Mouse (Mus musculus) olfactory bulb, adult 2 months (tissue): ENCODE results near the gene Ern1. TPM values are rescaled to one million over a fixed set of nuclear protein-coding genes. Genes with fewer than 3 reads are reported as not detected.
"Not testable (repeated sequence)": the region's sequence is repeated elsewhere in the genome, so short reads cannot be mapped to it uniquely, and the experiment has no call there.

Experiments used
- H3K27ac ChIP-seq: fragments of 200-500 bp; 2 replicates; pipeline ENCODE4 v1.5.1; 2012; ENCODE audit warnings: low read depth, low read length; ENCODE audit not compliant: insufficient read depth
- H3K4me1 ChIP-seq: fragments of 200-500 bp; 2 replicates; pipeline ENCODE4 v1.6.1; 2012; ENCODE audit warnings: low read length; ENCODE audit not compliant: control insufficient read depth, insufficient read depth
- H3K4me3 ChIP-seq: fragments of 200-500 bp; 2 replicates; pipeline ENCODE4 v1.5.1; 2012; ENCODE audit warnings: mild to moderate bottlenecking, low read depth, low read length, moderate library complexity; ENCODE audit not compliant: insufficient read depth
- CTCF ChIP-seq: fragments of 200-500 bp; IDR thresholded peaks from 2 replicates; pipeline ENCODE4 v1.5.1; 2012; ENCODE audit warnings: low read depth, mild to moderate bottlenecking, low read length, moderate library complexity; ENCODE audit not compliant: insufficient read depth
- POLR2A ChIP-seq: fragments of 200-500 bp; IDR thresholded peaks from 2 replicates; pipeline ENCODE4 v1.6.1; 2012; ENCODE audit warnings: mild to moderate bottlenecking, low read depth, low read length, moderate library complexity; ENCODE audit not compliant: insufficient read depth
- WGBS: fragments of 180-500 bp; shearing (Covaris S2); methylation state at CpG from one replicate; pipeline ENCODE4 v1.1.7; 2018; 5-methylcytosine and 5-hydroxymethylcytosine counted together
- polyA plus RNA-seq: library from polyadenylated mRNA; stranded (reverse); fragments of >200 nt; gene quantifications from 2 replicates; pipeline ENCODE4 v1.2.4, GENCODE M21; 2012; ENCODE audit warnings: low replicate concordance; ENCODE audit not compliant: missing spikeins, insufficient read depth, insufficient read length

The Ern1 gene
- polyA plus RNA-seq, 1 experiment, result not detected

DNA sequence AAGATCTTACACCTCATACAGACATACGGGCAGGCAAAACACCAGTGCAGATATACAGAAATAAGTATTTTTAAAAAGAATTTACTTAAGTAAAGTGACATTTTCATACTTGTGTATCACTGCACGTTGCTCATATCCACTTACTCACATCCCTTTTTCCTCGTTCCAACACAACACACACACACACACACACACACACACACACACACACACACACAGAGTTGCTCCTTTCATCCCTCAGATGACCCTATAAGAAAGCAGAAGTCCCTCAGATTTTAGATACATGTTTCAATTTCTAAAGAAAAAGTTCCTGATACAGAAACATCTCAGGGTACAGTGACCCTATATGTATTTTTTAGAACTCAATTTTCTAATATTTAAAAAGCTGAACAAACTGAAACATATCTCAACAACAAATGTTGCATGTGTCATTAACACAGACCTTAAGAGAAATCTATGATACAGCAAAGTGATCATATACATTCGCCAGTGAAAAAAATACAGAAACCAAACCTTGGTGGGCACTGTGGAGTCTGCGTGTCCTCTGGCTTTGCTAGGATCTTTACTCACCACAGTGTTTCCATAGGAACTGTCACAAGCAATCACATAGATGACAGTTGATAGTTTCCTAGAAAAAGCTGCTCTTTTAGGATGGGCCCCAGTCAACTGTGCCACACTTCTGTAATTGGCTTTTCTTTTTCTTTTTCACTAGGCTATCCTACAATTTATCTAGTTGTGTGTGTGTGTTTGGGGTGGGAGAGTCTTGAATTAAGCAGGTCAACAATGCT is 26.3 kb downstream of the Ern1 start:
- 90% methylated on average over 5 of the region's 5 CpGs for WGBS
- TF ChIP-seq CTCF (no peak), POLR2A (no peak)
- no peaks in the 10 kb centered on the region for H3K4me1 ChIP-seq
- no peak overlapping the region for H3K27ac ChIP-seq
- no peak overlapping the region for H3K4me3 ChIP-seq

DNA sequence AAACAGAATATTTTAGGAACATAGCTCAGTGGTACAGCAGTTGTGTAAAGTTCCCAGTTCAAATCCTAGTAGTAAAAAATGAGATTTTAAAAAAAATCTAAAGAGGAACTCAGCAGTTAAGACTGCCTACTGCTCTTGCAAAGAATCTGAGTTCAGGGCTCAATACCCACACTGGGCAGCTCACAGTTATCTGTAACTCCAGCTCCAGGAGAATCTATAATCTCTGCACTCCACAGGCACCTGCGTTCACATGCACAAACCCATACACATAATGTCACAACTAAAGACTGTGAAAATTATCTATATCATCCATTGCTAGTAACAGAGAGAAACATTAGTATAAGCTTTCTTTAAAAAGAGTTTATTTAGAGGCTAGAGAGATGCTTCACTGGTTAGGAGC is 27.0 kb downstream of the Ern1 start:
- Histone ChIP-seq H3K4me3 (no peak overlapping the region), H3K27ac (no peak overlapping the region), H3K4me1 (no peaks in the 10 kb centered on the region)
- TF ChIP-seq CTCF (no peak), POLR2A (no peak)
- 95% methylated on average over 1 of the region's 1 CpGs for WGBS

DNA sequence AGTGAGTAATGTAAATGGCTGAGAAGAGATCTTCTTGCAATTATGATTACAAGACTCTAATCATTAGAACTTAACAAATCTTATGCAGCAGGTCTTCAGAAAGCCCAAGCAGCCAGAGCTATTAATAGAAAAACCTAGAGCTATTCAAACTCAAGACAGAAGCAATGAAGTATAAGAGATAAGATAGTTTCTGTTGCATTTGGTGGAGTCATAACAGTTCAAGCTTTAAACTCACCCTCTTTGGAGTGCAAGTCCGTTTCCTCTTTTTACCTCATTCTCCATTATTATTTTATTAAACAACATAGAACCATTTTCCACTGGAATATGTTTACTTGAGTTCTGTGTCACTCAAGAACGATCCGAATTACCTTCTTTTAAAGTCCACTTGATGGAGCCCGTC is 29.1 kb downstream of the Ern1 start:
- H3K4me3 ChIP-seq, result no peak overlapping the region
- WGBS, result 92% methylated on average over 4 of the region's 4 CpGs
- no peaks in the 10 kb centered on the region for H3K4me1 ChIP-seq
- H3K27ac ChIP-seq, result no peak overlapping the region
- TF ChIP-seq CTCF (no peak), POLR2A (no peak)

GRCm38 (mm10) chr11:106443646-106444045 is 44.0 kb downstream of the Ern1 start:
- H3K4me1 ChIP-seq, result no peaks in the 10 kb centered on the region
- TF ChIP-seq CTCF (no peak), POLR2A (no peak)
- WGBS, result 63% methylated on average over 3 of the region's 3 CpGs
- H3K27ac ChIP-seq, result no peak overlapping the region
- H3K4me3 ChIP-seq, result no peak overlapping the region

GRCm38 (mm10) chr11:106442564-106442963 is 45.1 kb downstream of the Ern1 start:
- not testable (repeated sequence) for H3K4me1 ChIP-seq, H3K27ac ChIP-seq
- 87% methylated on average over 2 of the region's 2 CpGs for WGBS

GRCm38 (mm10) chr11:106440318-106440717 is 47.3 kb downstream of the Ern1 start:
- Histone ChIP-seq H3K27ac (no peak overlapping the region), H3K4me3 (no peak overlapping the region), H3K4me1 (no peaks in the 10 kb centered on the region)
- 94% methylated on average over 2 of the region's 2 CpGs for WGBS
- TF ChIP-seq CTCF (no peak), POLR2A (no peak)

More at GRCm38 (mm10) chr11:106442564-106442963, 45.1 kb downstream of the Ern1 start:
- H3K4me3 ChIP-seq, result not testable (repeated sequence)

DNA sequence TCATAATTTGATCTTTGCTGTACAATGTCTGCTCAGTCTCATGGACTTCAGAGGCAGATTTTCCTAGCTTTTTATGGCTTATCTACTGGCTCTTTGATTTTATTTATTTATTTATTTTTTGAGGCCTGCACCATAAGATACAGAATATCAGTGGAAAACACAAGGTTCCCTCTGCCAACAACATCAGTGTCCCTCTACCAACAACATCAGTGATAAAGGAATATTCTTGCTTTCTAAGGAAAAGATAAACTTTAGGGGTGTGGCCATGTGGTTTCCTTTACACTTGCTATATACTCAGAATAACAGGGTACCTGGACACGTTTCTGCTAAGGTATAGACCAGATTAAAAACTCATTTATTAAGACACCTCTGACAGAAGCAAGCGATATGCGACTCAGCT is 48.3 kb downstream of the Ern1 start:
- Histone ChIP-seq H3K4me3 (no peak overlapping the region), H3K4me1 (no peaks in the 10 kb centered on the region), H3K27ac (no peak overlapping the region)
- WGBS, result 91% methylated on average over 3 of the region's 3 CpGs
- TF ChIP-seq CTCF (no peak), POLR2A (no peak)

GRCm38 (mm10) chr11:106438524-106439177 is 49.0 kb downstream of the Ern1 start:
- Histone ChIP-seq H3K27ac (no peak overlapping the region), H3K4me3 (no peak overlapping the region), H3K4me1 (no peaks in the 10 kb centered on the region)
- WGBS, result 64% methylated on average over 4 of the region's 4 CpGs
- TF ChIP-seq POLR2A, result no peak
- no peak for TF ChIP-seq CTCF

- Histone ChIP-seq H3K4me3 (no peak overlapping the region), H3K27ac (no peak overlapping the region), H3K4me1 (no peaks in the 10 kb centered on the region)
- 83% methylated on average over 2 of the region's 2 CpGs for WGBS
- no peak for TF ChIP-seq POLR2A
- TF ChIP-seq CTCF, result no peak
These were observed 50.1 kb downstream of the Ern1 start for GRCm38 (mm10) chr11:106437543-106437942.
